Mouse (Mus musculus): ENCODE data around the gene Wee1.
"Not testable (repeated sequence)": the region's sequence is repeated elsewhere in the genome, so short reads cannot be mapped to it uniquely, and the experiment has no call there.

Gene Wee1

GRCm38 (mm10) chr7:110121516-110122288 lies at the start of gene Wee1:
Gene Wee1 (plus strand): TSS chr7:110122046.
- DNase-seq (ENCODE audit: low read depth): peak; percentile 98

GRCm38 (mm10) chr7:110078168-110078567 lies 43.7 kb upstream of the Wee1 start:
- no peak for DNase-seq (ENCODE audit: low read depth)

- DNase-seq (ENCODE audit: low read depth): peak; percentile 52
Measured at GRCm38 (mm10) chr7:110083386-110084165, 38.3 kb upstream of the Wee1 start.

GRCm38 (mm10) chr7:110085217-110085616 lies 36.6 kb upstream of the Wee1 start:
- DNase-seq (ENCODE audit: low read depth): no peak

GRCm38 (mm10) chr7:110087914-110088313 lies 33.9 kb upstream of the Wee1 start:
- DNase-seq (ENCODE audit: low read depth): no peak

GRCm38 (mm10) chr7:110091670-110092069 lies 30.2 kb upstream of the Wee1 start:
- no peak for DNase-seq (ENCODE audit: low read depth)

GRCm38 (mm10) chr7:110096332-110096731 lies 25.5 kb upstream of the Wee1 start:
- DNase-seq (ENCODE audit: low read depth): no peak

- DNase-seq (ENCODE audit: low read depth): no peak
Measured at GRCm38 (mm10) chr7:110097106-110097793, 24.6 kb upstream of the Wee1 start.

GRCm38 (mm10) chr7:110100854-110101253 lies 21.0 kb upstream of the Wee1 start:
- DNase-seq (ENCODE audit: low read depth): no peak

GRCm38 (mm10) chr7:110101266-110101665 lies 20.6 kb upstream of the Wee1 start:
- no peak for DNase-seq (ENCODE audit: low read depth)

GRCm38 (mm10) chr7:110105041-110105440 lies 16.8 kb upstream of the Wee1 start:
- no peak for DNase-seq (ENCODE audit: low read depth)

- DNase-seq (ENCODE audit: low read depth): no peak
Measured at GRCm38 (mm10) chr7:110106633-110107032, 15.2 kb upstream of the Wee1 start.

- not testable (repeated sequence) for DNase-seq (ENCODE audit: low read depth)
Measured at GRCm38 (mm10) chr7:110108524-110108923, 13.3 kb upstream of the Wee1 start.

GRCm38 (mm10) chr7:110108967-110109610 lies 12.8 kb upstream of the Wee1 start:
- peak; percentile 92 for DNase-seq (ENCODE audit: low read depth)

GRCm38 (mm10) chr7:110110061-110110656 lies 11.7 kb upstream of the Wee1 start:
- DNase-seq (ENCODE audit: low read depth): no peak

GRCm38 (mm10) chr7:110114699-110115098 lies 7.1 kb upstream of the Wee1 start:
- no peak for DNase-seq (ENCODE audit: low read depth)

GRCm38 (mm10) chr7:110116731-110117291 lies 5.0 kb upstream of the Wee1 start:
- DNase-seq (ENCODE audit: low read depth): no peak

GRCm38 (mm10) chr7:110118448-110118847 lies 3.4 kb upstream of the Wee1 start:
- DNase-seq (ENCODE audit: low read depth): no peak

GRCm38 (mm10) chr7:110120157-110120784 lies 1.6 kb upstream of the Wee1 start:
- DNase-seq (ENCODE audit: low read depth): no peak

GRCm38 (mm10) chr7:110121162-110121515 lies 707 bp upstream of the Wee1 start:
- no peak for DNase-seq (ENCODE audit: low read depth)

GRCm38 (mm10) chr7:110122289-110122564 lies 381 bp downstream of the Wee1 start:
- DNase-seq (ENCODE audit: low read depth): no peak

Data from c-Kit-positive CD71-negative TER-119-negative erythroid progenitor cells, embryonic 14.5 days (primary cell).